Mouse (Mus musculus): ENCODE data around the gene Rhd.

- no peak for TF ChIP-seq CTCF (IDR thresholded peaks at IDR 0.05; ENCODE audit: low read depth)
- TF ChIP-seq EP300 (IDR thresholded peaks at IDR 0.05; ENCODE audit: low read depth) = no peak
These were observed 32.4 kb upstream of the Rhd start for GRCm38 (mm10) chr4:134831934-134832333.
